Mouse (Mus musculus) midbrain, embryonic 16.5 days (tissue): Measurements from ENCODE around the gene Hist1h4d. TPM values are rescaled to one million over a fixed set of nuclear protein-coding genes. Genes with fewer than 3 reads are reported as not detected.
A peak's percentile ranks its signal among the peaks of the same experiment; 100 is the strongest.
"Not testable (repeated sequence)": the region's sequence is repeated elsewhere in the genome, so short reads cannot be mapped to it uniquely, and the experiment has no call there.

Source experiments
- ATAC-seq: fragments of 200-750 bp; cut with Nextera tagmentation; 2 replicates; pipeline ENCODE4 v1.8.0; 2017; ENCODE audit warnings: moderate TSS enrichment
- H3K27ac ChIP-seq: fragments of 300-500 bp; sonication (generic); 2 replicates; pipeline ENCODE4 v1.5.1; 2014; ENCODE audit warnings: mild to moderate bottlenecking, low read length, mixed read lengths
- H3K27me3 ChIP-seq: fragments of 300-500 bp; sonication (generic); 2 replicates; pipeline ENCODE4 v1.6.1; 2014; ENCODE audit warnings: low read depth, low read length, mixed read lengths; ENCODE audit not compliant: control insufficient read depth, insufficient read depth
- H3K36me3 ChIP-seq: fragments of 300-500 bp; sonication (generic); 2 replicates; pipeline ENCODE4 v1.6.1; 2014; ENCODE audit warnings: mild to moderate bottlenecking, low read length, moderate library complexity, mixed read lengths; ENCODE audit not compliant: control insufficient read depth, insufficient read depth
- H3K4me1 ChIP-seq: fragments of 300-500 bp; sonication (generic); 2 replicates; pipeline ENCODE4 v1.6.1; 2014; ENCODE audit warnings: mild to moderate bottlenecking, low read length, mixed read lengths; ENCODE audit not compliant: control insufficient read depth, insufficient read depth
- H3K4me2 ChIP-seq: fragments of 300-500 bp; sonication (generic); 2 replicates; pipeline ENCODE4 v1.6.1; 2014; ENCODE audit warnings: mild to moderate bottlenecking, low read length, mixed read lengths
- H3K4me3 ChIP-seq: fragments of 300-500 bp; sonication (generic); 2 replicates; pipeline ENCODE4 v1.5.1; 2014; ENCODE audit warnings: low read depth, mild to moderate bottlenecking, low read length, moderate library complexity, mixed read lengths
- H3K9ac ChIP-seq: fragments of 300-500 bp; sonication (generic); 2 replicates; pipeline ENCODE4 v1.6.1; 2014; ENCODE audit warnings: low read depth, low read length, mixed read lengths
- H3K9me3 ChIP-seq: fragments of 300-500 bp; sonication (generic); replicated peaks from 2 replicates; pipeline ENCODE4 v1.6.1; 2014; ENCODE audit warnings: mild to moderate bottlenecking, low read length, mixed read lengths; ENCODE audit not compliant: control insufficient read depth, poor library complexity, severe bottlenecking
- WGBS: fragments of 180-500 bp; shearing (Covaris S2); extraction: QIAGEN DNeasy Blood & Tissue Kit; methylation state at CpG from one replicate; pipeline ENCODE4 v1.1.7; 2014; 5-methylcytosine and 5-hydroxymethylcytosine counted together
- polyA plus RNA-seq: library from polyadenylated mRNA; unstranded; fragments of >200 nt; fragmentation: Nextera tagmentation; extraction: Ambion mirVana; gene quantifications from 2 replicates; pipeline ENCODE4 v1.2.1, GENCODE M21; 2015

The Hist1h4d gene
- polyA plus RNA-seq, 1 experiment from 2014 or later = 21.8 TPM

DNA sequence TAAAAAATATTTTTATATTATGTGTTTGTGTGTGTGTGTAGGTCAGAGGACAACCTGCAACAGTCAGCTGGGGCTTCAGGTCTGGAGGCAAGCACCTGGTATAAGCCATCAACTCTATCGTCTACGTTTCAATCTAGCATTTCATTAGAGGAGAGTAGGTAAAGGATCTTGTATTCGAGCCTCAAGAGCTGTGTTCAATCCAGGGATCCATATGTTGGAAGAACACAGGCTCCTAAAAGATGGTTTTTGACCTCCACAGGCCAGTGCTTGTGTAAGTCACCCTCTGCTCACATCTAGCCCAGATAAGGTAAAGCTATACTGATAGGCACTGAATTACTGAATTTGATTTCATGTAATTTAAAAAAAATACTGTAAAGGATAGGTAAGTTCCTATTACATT, 24.5 kb upstream of the Hist1h4d start:
- 68% methylated on average over 3 of the region's 3 CpGs for WGBS
- no peaks in the 10 kb centered on the region for H3K36me3 ChIP-seq
- H3K9me3 ChIP-seq = no peaks in the 10 kb centered on the region
- H3K27me3 ChIP-seq = no peaks in the 10 kb centered on the region
- H3K4me2 ChIP-seq = no peak overlapping the region
- no peak overlapping the region for H3K27ac ChIP-seq
- H3K4me3 ChIP-seq = no peak overlapping the region
- H3K9ac ChIP-seq = 0 out of 2 replicates have a peak overlapping the region, but pooled peaks have one; percentile 10
- H3K4me1 ChIP-seq = peaks cover 18% of the 10 kb centered on the region
- no peak for ATAC-seq

DNA sequence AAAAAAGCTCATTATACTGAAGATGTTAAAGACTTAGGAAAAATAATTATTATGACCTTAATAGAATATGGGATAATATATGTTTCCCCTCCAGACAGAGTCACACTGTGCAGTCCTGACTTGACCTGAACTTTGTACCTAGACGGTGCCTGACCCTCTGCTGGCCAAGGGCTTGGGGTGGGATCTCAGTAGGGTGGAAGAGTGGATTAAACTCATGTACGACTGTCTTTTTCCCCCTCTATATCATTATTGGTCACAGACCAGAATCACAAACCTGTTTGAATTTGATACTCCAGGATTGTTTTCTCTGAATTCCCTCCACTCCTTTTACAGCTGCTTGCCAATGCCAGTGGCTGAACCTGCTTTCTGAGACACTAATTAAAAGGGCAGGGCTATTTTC, 20.7 kb upstream of the Hist1h4d start:
- not testable (repeated sequence) for H3K36me3 ChIP-seq, ATAC-seq

DNA sequence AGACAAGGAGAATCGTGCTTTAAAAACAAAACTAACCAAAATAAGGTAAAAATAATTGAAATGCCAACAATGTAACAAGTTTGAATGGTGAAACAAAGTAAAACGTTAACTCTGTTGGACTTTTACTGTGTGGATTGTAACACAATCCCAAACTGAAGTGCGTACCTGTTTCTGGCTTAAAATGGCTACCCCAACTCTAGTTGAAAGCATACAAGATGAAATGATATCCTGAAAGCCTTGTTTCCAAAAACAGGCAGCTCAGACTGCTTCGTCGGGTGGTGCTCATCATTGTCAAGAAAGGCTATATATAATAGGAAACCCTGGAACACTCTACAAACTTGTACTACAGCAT, 19.9 kb upstream of the Hist1h4d start:
- not testable (repeated sequence) for H3K36me3 ChIP-seq, H3K9ac ChIP-seq, H3K9me3 ChIP-seq, H3K27me3 ChIP-seq, H3K4me1 ChIP-seq, ATAC-seq
- H3K27ac ChIP-seq = peak overlapping the region; percentile 98
- peak overlapping the region; percentile 47 for H3K4me3 ChIP-seq
- WGBS = 0% methylated on average over 2 of the region's 5 CpGs
- peak overlapping the region; percentile 85 for H3K4me2 ChIP-seq

More for the DNA sequence above, 20.7 kb upstream of the Hist1h4d start:
- H3K4me1 ChIP-seq, H3K4me2 ChIP-seq, H3K4me3 ChIP-seq, H3K27me3 ChIP-seq, H3K27ac ChIP-seq, H3K9me3 ChIP-seq, H3K9ac ChIP-seq: not testable (repeated sequence)
- 14% methylated on average over 2 of the region's 2 CpGs for WGBS

DNA sequence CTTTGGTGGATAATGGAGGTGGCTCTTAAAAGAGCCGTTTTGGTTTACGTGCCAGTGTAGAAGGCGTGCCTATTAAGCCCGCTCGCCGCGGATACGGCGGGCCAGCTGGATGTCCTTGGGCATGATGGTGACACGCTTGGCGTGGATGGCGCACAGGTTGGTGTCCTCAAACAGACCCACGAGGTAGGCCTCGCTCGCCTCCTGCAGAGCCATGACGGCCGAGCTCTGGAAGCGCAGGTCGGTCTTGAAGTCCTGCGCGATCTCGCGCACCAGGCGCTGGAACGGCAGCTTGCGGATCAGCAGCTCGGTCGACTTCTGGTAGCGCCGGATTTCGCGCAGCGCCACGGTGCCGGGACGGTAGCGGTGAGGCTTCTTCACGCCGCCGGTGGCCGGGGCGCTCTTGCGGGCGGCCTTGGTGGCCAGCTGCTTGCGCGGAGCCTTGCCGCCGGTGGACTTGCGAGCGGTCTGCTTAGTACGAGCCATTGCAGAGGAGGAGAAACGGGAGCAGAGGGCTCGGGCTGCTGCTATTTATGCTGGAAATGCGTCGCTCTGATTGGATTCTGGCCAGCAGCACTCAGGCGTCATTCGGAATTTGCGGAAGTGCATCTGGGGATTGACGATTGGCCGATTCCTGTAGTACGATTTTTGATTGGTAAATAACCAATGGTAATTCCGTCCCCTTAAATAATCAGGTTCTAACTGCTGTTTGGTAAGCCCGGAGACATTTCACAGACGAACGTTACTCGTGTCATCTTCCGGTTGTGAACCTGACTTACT, 19.3 kb upstream of the Hist1h4d start, which contains the start of gene Hist1h3e:
Gene Hist1h3e, minus strand, starts transcription at position 487 of the 777 bp plus-strand sequence.
- H3K27me3 ChIP-seq, H3K9me3 ChIP-seq, H3K36me3 ChIP-seq, H3K4me1 ChIP-seq: not testable (repeated sequence)
- Histone ChIP-seq H3K27ac (peak within 1 kb of the TSS; percentile 98), H3K4me2 (peak within 1 kb of the TSS; percentile 85), H3K9ac (peak within 1 kb of the TSS; percentile 73), H3K4me3 (peak within 1 kb of the TSS; percentile 47)
- peak; percentile 97 for ATAC-seq
- WGBS = under 1% methylated on average over 48 of the region's 67 CpGs

DNA sequence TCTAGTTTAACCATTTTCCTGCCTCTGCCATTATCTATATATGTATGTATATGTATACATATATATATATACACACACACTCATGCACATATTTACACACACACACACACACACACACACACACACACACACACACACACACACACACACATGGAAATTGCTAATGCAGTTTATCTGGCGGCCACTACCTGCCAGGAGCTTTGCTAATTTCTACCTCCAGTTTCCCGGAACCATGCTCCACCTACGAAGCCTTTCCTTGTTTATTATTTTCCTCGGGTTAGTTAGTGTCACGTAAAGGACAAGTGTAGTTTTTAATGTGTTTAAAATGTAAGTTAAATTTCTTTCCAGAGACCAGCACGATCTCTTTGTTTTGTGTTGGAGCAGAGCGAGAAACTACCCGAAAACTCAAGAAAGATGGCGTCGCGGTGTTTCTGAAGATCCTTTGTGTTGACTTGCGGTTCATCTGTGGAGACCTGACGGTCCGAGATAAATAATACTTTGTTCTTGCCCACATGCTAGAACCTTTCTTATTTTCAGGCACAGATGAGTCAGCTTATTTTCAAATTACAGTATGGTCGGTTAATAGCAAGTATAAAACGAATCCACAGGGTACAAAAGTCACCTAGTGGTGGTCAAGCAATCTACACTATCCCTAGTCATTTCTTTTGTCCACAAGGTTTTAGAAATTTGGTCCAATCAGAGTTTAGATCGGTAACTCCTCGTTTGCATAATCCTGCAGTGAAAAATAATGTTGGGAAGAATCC, 18.5 kb upstream of the Hist1h4d start:
- Histone ChIP-seq H3K27ac (peak overlapping the region; percentile 98), H3K4me2 (peak overlapping the region; percentile 85), H3K4me3 (peak overlapping the region; percentile 47), H3K27me3 (no peaks in the 10 kb centered on the region), H3K9ac (peak overlapping the region; percentile 60), H3K9me3 (no peaks in the 10 kb centered on the region), H3K36me3 (no peaks in the 10 kb centered on the region), H3K4me1 (no peaks in the 10 kb centered on the region)
- 3% methylated on average over 18 of the region's 18 CpGs for WGBS
- ATAC-seq = peak; percentile 57

DNA sequence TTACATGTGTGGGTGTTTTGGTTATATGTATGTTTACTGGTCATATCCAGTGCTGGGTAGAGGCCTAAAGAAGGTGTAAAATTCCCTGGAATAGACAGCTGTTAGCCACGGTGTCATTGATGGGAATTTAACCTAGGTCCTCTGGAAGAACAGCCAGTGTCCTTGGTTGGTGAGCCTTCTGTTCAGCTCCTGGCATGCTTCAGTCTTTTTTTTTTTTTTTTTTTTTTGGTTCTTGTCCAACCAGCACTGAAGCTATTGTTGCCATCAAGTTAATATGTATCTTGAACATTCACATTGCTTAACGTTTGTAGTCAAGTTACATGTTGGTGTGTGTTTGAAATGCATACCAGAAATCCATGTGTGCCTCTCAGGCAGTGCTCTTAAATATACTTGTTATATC, 16.9 kb upstream of the Hist1h4d start:
- Histone ChIP-seq H3K27ac (peak overlapping the region; percentile 98; the same call in 1 of the 2 replicates), H3K4me2 (no peak overlapping the region), H3K4me1 (no peaks in the 10 kb centered on the region), H3K9me3 (no peaks in the 10 kb centered on the region), H3K9ac (no peak overlapping the region), H3K27me3 (no peaks in the 10 kb centered on the region), H3K4me3 (no peak overlapping the region), H3K36me3 (no peaks in the 10 kb centered on the region)
- ATAC-seq = no peak
- 93% methylated on average over 2 of the region's 2 CpGs for WGBS

DNA sequence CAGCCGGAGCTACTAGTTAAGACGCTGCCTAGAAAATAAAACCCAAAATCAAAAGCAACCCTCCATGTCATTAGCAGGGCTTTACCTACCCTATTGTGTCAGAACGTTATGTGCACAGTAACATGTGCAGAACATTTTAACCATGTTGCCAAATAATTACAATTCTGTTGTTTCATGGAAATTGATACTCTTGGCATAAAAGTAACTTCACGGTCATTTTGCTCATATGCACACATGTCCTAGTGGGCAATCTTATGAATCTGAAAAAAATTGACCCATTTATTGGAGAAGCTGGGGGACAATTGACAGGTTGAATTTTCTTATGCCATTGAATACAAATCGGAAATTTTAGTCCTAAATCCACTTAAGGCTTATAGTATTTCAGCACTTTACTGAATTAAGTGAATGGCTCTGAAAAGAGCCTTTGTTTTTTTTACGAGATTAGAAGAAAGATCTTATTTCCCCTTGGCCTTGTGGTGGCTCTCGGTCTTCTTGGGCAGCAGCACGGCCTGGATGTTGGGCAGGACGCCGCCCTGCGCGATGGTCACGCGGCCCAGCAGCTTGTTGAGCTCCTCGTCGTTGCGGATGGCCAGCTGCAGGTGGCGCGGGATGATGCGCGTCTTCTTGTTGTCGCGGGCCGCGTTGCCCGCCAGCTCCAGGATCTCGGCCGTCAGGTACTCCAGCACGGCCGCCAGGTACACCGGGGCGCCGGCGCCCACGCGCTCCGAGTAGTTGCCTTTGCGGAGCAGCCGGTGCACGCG, 11.0 kb upstream of the Hist1h4d start:
- under 1% methylated on average over 19 of the region's 41 CpGs for WGBS
- Histone ChIP-seq H3K9ac (peak overlapping the region; percentile 56; the same call in 1 of the 2 replicates), H3K4me1 (peaks cover 22% of the 10 kb centered on the region), H3K27ac (peak overlapping the region; percentile 93), H3K4me2 (peak overlapping the region; percentile 59), H3K4me3 (peak overlapping the region; percentile 43)
- H3K27me3 ChIP-seq, H3K36me3 ChIP-seq, H3K9me3 ChIP-seq: not testable (repeated sequence)
- ATAC-seq = peak; percentile 43

DNA sequence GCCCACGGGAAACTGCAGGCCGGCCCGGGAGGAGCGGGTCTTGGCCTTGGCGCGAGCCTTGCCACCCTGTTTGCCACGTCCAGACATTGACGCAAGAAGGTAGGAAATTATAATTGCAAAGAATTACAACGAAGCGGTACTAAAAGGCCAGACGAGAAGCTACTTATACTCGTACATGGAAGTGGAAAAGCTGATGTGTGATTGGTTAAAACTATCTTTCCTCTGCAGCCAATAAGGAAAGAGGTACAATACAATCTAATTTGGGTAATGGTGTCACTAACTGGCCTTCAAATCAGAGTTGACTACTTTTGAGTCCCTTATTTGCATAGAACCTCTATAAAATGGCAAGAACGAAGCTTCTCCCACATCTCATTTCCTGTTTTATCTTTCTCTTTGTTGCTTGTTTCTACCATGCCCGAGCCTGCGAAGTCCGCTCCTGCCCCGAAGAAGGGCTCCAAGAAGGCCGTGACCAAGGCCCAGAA, 10.3 kb upstream of the Hist1h4d start, which contains the start of the genes Hist1h2ae and Hist1h2bg:
Gene Hist1h2ae, minus strand, starts transcription at position 199 of the 482 bp plus-strand sequence.
Gene Hist1h2bg, plus strand, starts transcription at position 375 of the 482 bp plus-strand sequence.
- peak within 1 kb of the TSS; percentile 60 for H3K9ac ChIP-seq
- peaks cover 23% of the 10 kb centered on the region for H3K4me1 ChIP-seq
- ATAC-seq = peak; percentile 93
- H3K9me3 ChIP-seq = no peaks in the 10 kb centered on the region
- no peaks in the 10 kb centered on the region for H3K27me3 ChIP-seq
- H3K27ac ChIP-seq = peak within 1 kb of the TSS; percentile 93
- peak within 1 kb of the TSS; percentile 73 for H3K4me2 ChIP-seq
- 0% methylated on average over 18 of the region's 18 CpGs for WGBS
- no peaks in the 10 kb centered on the region for H3K36me3 ChIP-seq
- H3K4me3 ChIP-seq = peak within 1 kb of the TSS; percentile 43
